Mouse (Mus musculus): Measurements from ENCODE around the gene Arg2. TPM values are rescaled to one million over a fixed set of nuclear protein-coding genes. Genes with fewer than 3 reads are reported as not detected.

Arg2 gene
- polyA plus RNA-seq, 1 experiment, result 0.15 TPM

DNA sequence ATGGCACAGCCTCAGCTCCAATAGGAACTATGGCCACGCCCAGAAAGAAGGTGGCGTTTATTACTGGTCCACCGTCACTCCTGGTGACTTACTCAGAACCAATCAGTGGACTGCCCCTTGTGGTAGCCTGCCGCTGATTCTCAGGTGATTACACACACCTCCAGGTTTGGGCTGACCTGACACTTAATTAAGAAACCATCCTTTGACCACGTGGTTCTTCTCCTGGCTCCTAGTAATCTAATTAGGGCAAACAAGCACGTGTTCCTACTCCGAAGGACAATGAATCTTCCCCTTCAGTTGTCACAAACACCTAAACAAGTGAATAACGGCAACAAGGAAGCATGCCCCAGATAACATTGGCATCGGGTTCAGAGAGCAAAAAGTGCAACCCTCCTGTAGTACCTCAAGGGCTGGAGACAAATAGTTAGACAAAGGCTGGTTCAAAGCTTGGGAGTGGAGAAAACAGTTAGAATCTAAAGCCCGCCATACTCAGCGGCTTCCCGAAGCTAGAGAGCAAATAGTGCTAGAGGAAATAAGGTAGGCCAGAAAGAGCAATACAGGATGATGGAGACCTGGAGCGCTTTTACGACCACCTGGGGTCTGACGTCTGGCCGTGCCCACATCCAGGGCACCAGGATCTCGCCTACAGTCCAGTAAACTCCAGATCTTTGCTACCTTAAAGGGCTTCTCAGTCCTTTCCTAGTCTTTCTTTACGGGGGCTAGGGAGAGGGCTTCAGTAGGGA, 60.5 kb downstream of the Arg2 start:
- Histone ChIP-seq H3ac (ENCODE audit: control insufficient read depth, insufficient read length, low read depth) (peak overlapping the region; percentile 83), H3K79me3 (ENCODE audit: low read depth) (peaks cover 4% of the 10 kb centered on the region), H3K79me2 (ENCODE audit: control insufficient read depth, insufficient read depth) (peaks cover 14% of the 10 kb centered on the region), H3K36me3 (ENCODE audit: control insufficient read depth, insufficient read depth) (peaks cover 19% of the 10 kb centered on the region), H3K4me3 (ENCODE audit: insufficient read depth, poor library complexity, severe bottlenecking) (peak overlapping the region; percentile 54), H3K27me3 (ENCODE audit: control insufficient read depth, insufficient read depth, insufficient read length) (no peaks in the 10 kb centered on the region)
- TF ChIP-seq MAX (IDR thresholded peaks at IDR 0.05), result peak; percentile 48
- no peak for TF ChIP-seq MYOD1 (IDR thresholded peaks at IDR 0.05; ENCODE audit: control insufficient read depth, insufficient read length, low read depth)

DNA sequence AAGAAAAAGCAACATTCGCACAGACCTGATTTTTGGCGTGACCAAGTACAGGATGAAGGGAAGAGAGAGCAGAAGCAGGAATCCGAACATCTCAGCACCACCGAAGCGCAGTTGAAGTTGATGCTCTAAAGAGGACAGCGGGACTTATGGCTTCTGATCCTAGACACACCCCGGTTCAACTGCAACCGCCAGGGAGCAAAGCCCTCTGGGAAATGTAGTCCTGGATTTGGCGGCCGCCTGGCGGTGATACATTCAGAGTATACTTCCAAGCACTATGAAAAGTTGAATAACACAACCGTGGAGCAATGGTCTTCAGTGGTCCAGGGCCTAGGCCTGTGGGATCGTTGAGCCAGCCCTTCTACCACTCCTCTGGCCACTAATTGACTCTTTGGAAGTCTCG, 61.1 kb downstream of the Arg2 start:
- Histone ChIP-seq H3K36me3 (ENCODE audit: control insufficient read depth, insufficient read depth) (peaks cover 13% of the 10 kb centered on the region), H3K79me2 (ENCODE audit: control insufficient read depth, insufficient read depth) (peaks cover 14% of the 10 kb centered on the region)
- no peak for TF ChIP-seq CEBPB (IDR thresholded peaks at IDR 0.05; ENCODE audit: low read depth)
- no peak for TF ChIP-seq MYOG (IDR thresholded peaks at IDR 0.05; ENCODE audit: control insufficient read depth, extremely low read depth, insufficient read length)
- no peak for TF ChIP-seq USF1 (IDR thresholded peaks at IDR 0.05; ENCODE audit: low read depth)
- no peak for TF ChIP-seq MYOD1 (IDR thresholded peaks at IDR 0.05; ENCODE audit: control insufficient read depth, insufficient read length, low read depth)
- TF ChIP-seq MAX (IDR thresholded peaks at IDR 0.05), result no peak
- TF ChIP-seq CTCF (IDR thresholded peaks at IDR 0.05; ENCODE audit: control insufficient read depth, insufficient read depth, insufficient read length), result no peak
- TF ChIP-seq FOSL1 (IDR thresholded peaks at IDR 0.05; ENCODE audit: insufficient read depth, low read length, poor library complexity, severe bottlenecking), result no peak

DNA sequence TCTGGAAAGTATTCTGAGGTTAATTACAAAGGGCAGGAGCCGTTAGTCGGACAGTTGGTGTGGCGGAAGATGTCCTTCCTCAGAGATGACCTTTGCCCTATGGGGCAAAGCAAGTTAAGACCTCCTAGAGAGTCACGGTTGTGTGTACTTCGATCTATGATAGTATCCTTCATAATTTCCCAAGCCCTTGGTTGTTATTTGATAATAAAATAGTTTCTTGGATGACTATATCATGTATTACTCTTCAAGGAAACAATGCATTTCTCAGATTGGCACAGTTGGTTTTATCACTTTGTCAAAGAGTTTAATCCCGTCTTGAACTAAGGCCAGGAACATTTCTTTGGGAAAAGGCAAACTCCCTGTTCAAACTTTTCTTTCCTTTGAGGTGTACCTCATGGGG, 61.6 kb downstream of the Arg2 start, which contains the start of gene Rdh11:
TSS of gene Rdh11 (minus strand) at position 101 of the 400 bp plus-strand sequence.
- TF ChIP-seq FOSL1 (IDR thresholded peaks at IDR 0.05; ENCODE audit: insufficient read depth, low read length, poor library complexity, severe bottlenecking), result no peak
- no peak for TF ChIP-seq MYOD1 (IDR thresholded peaks at IDR 0.05; ENCODE audit: control insufficient read depth, insufficient read length, low read depth)
- TF ChIP-seq CTCF (IDR thresholded peaks at IDR 0.05; ENCODE audit: control insufficient read depth, insufficient read depth, insufficient read length), result no peak
- TF ChIP-seq MYOG (IDR thresholded peaks at IDR 0.05; ENCODE audit: control insufficient read depth, extremely low read depth, insufficient read length), result no peak
- no peak for TF ChIP-seq CEBPB (IDR thresholded peaks at IDR 0.05; ENCODE audit: low read depth)
- no peak for TF ChIP-seq MAX (IDR thresholded peaks at IDR 0.05)
- TF ChIP-seq USF1 (IDR thresholded peaks at IDR 0.05; ENCODE audit: low read depth), result no peak
- peaks cover 14% of the 10 kb centered on the region for H3K79me2 ChIP-seq (ENCODE audit: control insufficient read depth, insufficient read depth)
- no peaks in the 10 kb centered on the region for H3K27me3 ChIP-seq (ENCODE audit: control insufficient read depth, insufficient read depth, insufficient read length)
- peaks cover 4% of the 10 kb centered on the region for H3K79me3 ChIP-seq (ENCODE audit: low read depth)
- H3ac ChIP-seq (ENCODE audit: control insufficient read depth, insufficient read length, low read depth), result peak within 1 kb of the TSS; percentile 83
- H3K4me3 ChIP-seq (ENCODE audit: insufficient read depth, poor library complexity, severe bottlenecking), result peak within 1 kb of the TSS; percentile 54
- H3K36me3 ChIP-seq (ENCODE audit: control insufficient read depth, insufficient read depth), result peaks cover 8% of the 10 kb centered on the region

More for the DNA sequence above, 61.1 kb downstream of the Arg2 start:
- H3K27me3 ChIP-seq (ENCODE audit: control insufficient read depth, insufficient read depth, insufficient read length), result no peaks in the 10 kb centered on the region
- H3ac ChIP-seq (ENCODE audit: control insufficient read depth, insufficient read length, low read depth), result peak overlapping the region; percentile 83
- peaks cover 4% of the 10 kb centered on the region for H3K79me3 ChIP-seq (ENCODE audit: low read depth)
- H3K4me3 ChIP-seq (ENCODE audit: insufficient read depth, poor library complexity, severe bottlenecking), result peak overlapping the region; percentile 54

- Histone ChIP-seq H3K79me2 (ENCODE audit: control insufficient read depth, insufficient read depth) (peaks cover 14% of the 10 kb centered on the region), H3K27me3 (ENCODE audit: control insufficient read depth, insufficient read depth, insufficient read length) (no peaks in the 10 kb centered on the region), H3ac (ENCODE audit: control insufficient read depth, insufficient read length, low read depth) (no peak overlapping the region), H3K4me3 (ENCODE audit: insufficient read depth, poor library complexity, severe bottlenecking) (no peak overlapping the region), H3K79me3 (ENCODE audit: low read depth) (peaks cover 4% of the 10 kb centered on the region), H3K36me3 (ENCODE audit: control insufficient read depth, insufficient read depth) (no peaks in the 10 kb centered on the region)
- no peak for TF ChIP-seq USF1 (IDR thresholded peaks at IDR 0.05; ENCODE audit: low read depth)
- no peak for TF ChIP-seq MYOD1 (IDR thresholded peaks at IDR 0.05; ENCODE audit: control insufficient read depth, insufficient read length, low read depth)
- TF ChIP-seq FOSL1 (IDR thresholded peaks at IDR 0.05; ENCODE audit: insufficient read depth, low read length, poor library complexity, severe bottlenecking), result no peak
- no peak for TF ChIP-seq MYOG (IDR thresholded peaks at IDR 0.05; ENCODE audit: control insufficient read depth, extremely low read depth, insufficient read length)
- no peak for TF ChIP-seq CEBPB (IDR thresholded peaks at IDR 0.05; ENCODE audit: low read depth)
- no peak for TF ChIP-seq MAX (IDR thresholded peaks at IDR 0.05)
- TF ChIP-seq CTCF (IDR thresholded peaks at IDR 0.05; ENCODE audit: control insufficient read depth, insufficient read depth, insufficient read length), result peak; percentile 46
Measured at GRCm38 (mm10) chr12:79193441-79193840, 62.9 kb downstream of the Arg2 start.

DNA sequence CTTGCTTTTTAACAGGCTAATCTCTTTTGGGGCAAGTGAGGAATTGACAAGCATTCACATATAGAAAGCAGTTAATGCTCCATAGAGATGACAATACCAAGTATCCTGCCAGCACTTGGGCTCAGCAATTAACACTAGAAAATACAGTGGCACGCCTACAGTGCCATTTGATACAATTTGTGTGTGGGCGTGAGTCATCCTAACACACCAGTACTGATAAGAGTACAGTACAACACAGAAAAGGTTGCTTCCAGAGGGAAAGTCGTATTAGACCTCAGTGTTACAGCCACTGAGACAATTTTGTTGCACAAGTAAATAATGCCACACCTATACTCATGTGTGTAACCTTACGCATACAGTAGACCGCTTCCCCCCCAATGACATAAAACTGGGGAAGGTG, 66.5 kb downstream of the Arg2 start:
- H3K79me3 ChIP-seq (ENCODE audit: low read depth), result no peaks in the 10 kb centered on the region
- no peak overlapping the region for H3ac ChIP-seq (ENCODE audit: control insufficient read depth, insufficient read length, low read depth)
- TF ChIP-seq MYOD1 (IDR thresholded peaks at IDR 0.05; ENCODE audit: control insufficient read depth, insufficient read length, low read depth) (no peak), CTCF (IDR thresholded peaks at IDR 0.05; ENCODE audit: control insufficient read depth, insufficient read depth, insufficient read length) (no peak), MAX (IDR thresholded peaks at IDR 0.05) (no peak)
- H3K36me3 ChIP-seq (ENCODE audit: control insufficient read depth, insufficient read depth), result no peaks in the 10 kb centered on the region
- H3K27me3 ChIP-seq (ENCODE audit: control insufficient read depth, insufficient read depth, insufficient read length), result no peaks in the 10 kb centered on the region
- H3K4me3 ChIP-seq (ENCODE audit: insufficient read depth, poor library complexity, severe bottlenecking), result no peak overlapping the region
- H3K79me2 ChIP-seq (ENCODE audit: control insufficient read depth, insufficient read depth), result no peaks in the 10 kb centered on the region

DNA sequence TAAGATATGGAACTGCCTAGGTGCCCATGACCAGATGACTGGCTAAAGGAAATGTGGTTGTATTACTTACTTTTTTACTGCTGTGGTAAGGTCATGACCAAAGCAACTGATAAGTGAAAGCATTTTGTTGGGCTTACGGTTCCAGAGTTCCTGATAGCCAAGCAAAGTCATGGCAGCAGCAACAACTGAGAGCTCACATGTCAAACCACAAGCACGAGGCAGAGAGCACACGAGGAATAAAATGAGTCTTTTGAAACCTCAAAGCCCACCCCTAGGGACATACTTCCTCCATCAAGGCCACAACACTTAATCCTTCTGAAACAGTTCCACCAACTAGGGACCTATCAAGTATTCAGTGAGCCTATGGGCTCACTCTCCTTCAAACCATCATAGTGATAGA, 71.3 kb downstream of the Arg2 start:
- Histone ChIP-seq H3K36me3 (ENCODE audit: control insufficient read depth, insufficient read depth) (no peaks in the 10 kb centered on the region), H3K79me2 (ENCODE audit: control insufficient read depth, insufficient read depth) (no peaks in the 10 kb centered on the region), H3K4me3 (ENCODE audit: insufficient read depth, poor library complexity, severe bottlenecking) (no peak overlapping the region), H3K27me3 (ENCODE audit: control insufficient read depth, insufficient read depth, insufficient read length) (no peaks in the 10 kb centered on the region), H3ac (ENCODE audit: control insufficient read depth, insufficient read length, low read depth) (no peak overlapping the region), H3K79me3 (ENCODE audit: low read depth) (no peaks in the 10 kb centered on the region)
- no peak for TF ChIP-seq CEBPB (IDR thresholded peaks at IDR 0.05; ENCODE audit: low read depth)
- TF ChIP-seq MAX (IDR thresholded peaks at IDR 0.05), result no peak
- no peak for TF ChIP-seq USF1 (IDR thresholded peaks at IDR 0.05; ENCODE audit: low read depth)
- TF ChIP-seq CTCF (IDR thresholded peaks at IDR 0.05; ENCODE audit: control insufficient read depth, insufficient read depth, insufficient read length), result no peak
- TF ChIP-seq MYOG (IDR thresholded peaks at IDR 0.05; ENCODE audit: control insufficient read depth, extremely low read depth, insufficient read length), result no peak
- TF ChIP-seq MYOD1 (IDR thresholded peaks at IDR 0.05; ENCODE audit: control insufficient read depth, insufficient read length, low read depth), result no peak
- TF ChIP-seq FOSL1 (IDR thresholded peaks at IDR 0.05; ENCODE audit: insufficient read depth, low read length, poor library complexity, severe bottlenecking), result no peak
